Mouse (Mus musculus): Measurements from ENCODE around the gene Fam126b. TPM values are rescaled to one million over a fixed set of nuclear protein-coding genes. Genes with fewer than 3 reads are reported as not detected.

The Fam126b gene
- total RNA-seq, 2 experiments from 2014 or later, result 12.5 to 15.7 TPM

Other genes starting within 250 kb of the Fam126b start
- gene Bzw1, start 193.4 kb downstream of the Fam126b start, total RNA-seq (2021), result 100 to 1,000 TPM; 109 to 117 TPM
- gene Clk1, start 162.3 kb downstream of the Fam126b start, total RNA-seq (2021), result 10 to 100 TPM; 62.6 to 80.1 TPM
- gene Nif3l1, start 141.2 kb downstream of the Fam126b start, total RNA-seq (2021), result 10 to 100 TPM; 15.1 to 15.8 TPM
- gene Ppil3, start 140.8 kb downstream of the Fam126b start, total RNA-seq (2021), result 10 to 100 TPM; 18.7 TPM
- 10 to 100 TPM; 12.7 to 16.1 TPM for gene Orc2, start 81.2 kb downstream of the Fam126b start, total RNA-seq (2021)
- 100 to 1,000 TPM; 233 to 237 TPM for gene Ndufb3, start 61 bp upstream of the Fam126b start, total RNA-seq (2021)
- under 1 TPM in 1 of 2 experiments, not detected in 1; 0.60 TPM for gene Als2cr12, start 109.7 kb upstream of the Fam126b start, total RNA-seq (2021)
- 10 to 100 TPM; 65.7 to 68.1 TPM for gene Cflar, start 125.2 kb upstream of the Fam126b start, total RNA-seq (2021)
- 10 to 100 TPM; 12.6 to 16.3 TPM for gene Casp8, start 209.1 kb upstream of the Fam126b start, total RNA-seq (2021)